Mouse (Mus musculus) spleen, postnatal 14 days (tissue): ENCODE data around the gene Crybg1.
A peak's percentile ranks its signal among the peaks of the same experiment; 100 is the strongest.

Experiments used
- DNase-seq, 2 experiments: peaks; one replicate each; pipeline ENCODE4 v3.0.0; 2021 to 2022; ENCODE audit warnings: low spot score in 2 of 2

Gene Crybg1

GRCm38 (mm10) chr10:44148337-44149317, at the start of gene Crybg1:
Gene Crybg1 (minus strand): TSS chr10:44148853.
- DNase-seq: peak; percentile 28 to 58

- no peak for DNase-seq
Observed at GRCm38 (mm10) chr10:44177365-44177764, 28.7 kb upstream of the Crybg1 start.

GRCm38 (mm10) chr10:44176548-44176947, 27.9 kb upstream of the Crybg1 start:
- DNase-seq: no peak

GRCm38 (mm10) chr10:44176120-44176519, 27.5 kb upstream of the Crybg1 start:
- DNase-seq: no peak

GRCm38 (mm10) chr10:44170145-44170544, 21.5 kb upstream of the Crybg1 start:
- no peak for DNase-seq

GRCm38 (mm10) chr10:44167061-44167460, 18.4 kb upstream of the Crybg1 start:
- DNase-seq: no peak

GRCm38 (mm10) chr10:44164258-44164975, 15.8 kb upstream of the Crybg1 start:
- DNase-seq: peak in 1 of 2 experiments; percentile 20

GRCm38 (mm10) chr10:44163028-44163427, 14.4 kb upstream of the Crybg1 start:
- no peak for DNase-seq

- DNase-seq: no peak
Observed at GRCm38 (mm10) chr10:44160150-44160549, 11.5 kb upstream of the Crybg1 start.

- no peak for DNase-seq
Observed at GRCm38 (mm10) chr10:44157489-44157888, 8.8 kb upstream of the Crybg1 start.

GRCm38 (mm10) chr10:44150501-44150900, 1.8 kb upstream of the Crybg1 start:
- DNase-seq: no peak

GRCm38 (mm10) chr10:44143401-44143800, 5.3 kb downstream of the Crybg1 start:
- no peak for DNase-seq

- no peak for DNase-seq
Observed at GRCm38 (mm10) chr10:44138137-44138855, 10.4 kb downstream of the Crybg1 start.

- DNase-seq: no peak
Observed at GRCm38 (mm10) chr10:44126047-44126446, 22.6 kb downstream of the Crybg1 start.

GRCm38 (mm10) chr10:44124400-44124933, 24.2 kb downstream of the Crybg1 start:
- DNase-seq: no peak

- no peak for DNase-seq
Observed at GRCm38 (mm10) chr10:44118616-44119015, 30.0 kb downstream of the Crybg1 start.

GRCm38 (mm10) chr10:44116796-44117195, 31.9 kb downstream of the Crybg1 start:
- DNase-seq: no peak

GRCm38 (mm10) chr10:44114611-44115010, 34.0 kb downstream of the Crybg1 start:
- DNase-seq: no peak

GRCm38 (mm10) chr10:44112005-44112675, 36.5 kb downstream of the Crybg1 start:
- DNase-seq: no peak

- DNase-seq: no peak
Observed at GRCm38 (mm10) chr10:44111168-44111567, 37.5 kb downstream of the Crybg1 start.

- no peak for DNase-seq
Observed at GRCm38 (mm10) chr10:44110460-44110859, 38.2 kb downstream of the Crybg1 start.
